Mouse (Mus musculus) heart, adult 2 months (tissue): ENCODE measurements around the gene Fyb. TPM values are rescaled to one million over a fixed set of nuclear protein-coding genes. Genes with fewer than 3 reads are reported as not detected.

ENCODE experiments used
- DNase-seq, 2 experiments: peaks; one replicate each; pipeline ENCODE4 v3.0.0; 2021
- H3K27ac ChIP-seq: fragments of 200-600 bp; 2 replicates; pipeline ENCODE4 v1.8.1; 2022
- H3K27me3 ChIP-seq: fragments of 200-500 bp; 2 replicates; pipeline ENCODE4 v1.6.1; 2012; ENCODE audit warnings: mild to moderate bottlenecking, low read length, inconsistent platforms, mixed read lengths; ENCODE audit not compliant: control insufficient read depth, insufficient read depth
- H3K36me3 ChIP-seq: fragments of 200-500 bp; 2 replicates; pipeline ENCODE4 v1.6.1; 2012; ENCODE audit warnings: low read length, inconsistent platforms; ENCODE audit not compliant: control insufficient read depth, insufficient read depth
- H3K4me1 ChIP-seq: fragments of 200-500 bp; 2 replicates; pipeline ENCODE4 v1.6.1; 2011; ENCODE audit warnings: low read length; ENCODE audit not compliant: control insufficient read depth, insufficient read depth
- H3K4me3 ChIP-seq: fragments of 200-600 bp; 2 replicates; pipeline ENCODE4 v1.8.1; 2022
- H3K79me2 ChIP-seq: fragments of 200-500 bp; replicated peaks from 2 replicates; pipeline ENCODE4 v1.6.1; 2012; ENCODE audit warnings: mild to moderate bottlenecking, inconsistent platforms, low read length, moderate library complexity, mixed read lengths; ENCODE audit not compliant: control insufficient read depth, insufficient read depth
- H3K9ac ChIP-seq: fragments of 200-500 bp; 2 replicates; pipeline ENCODE4 v1.6.1; 2012; ENCODE audit warnings: low read depth, mild to moderate bottlenecking, control low read depth, inconsistent platforms, low read length, mixed read lengths
- CTCF ChIP-seq: fragments of 200-600 bp; IDR thresholded peaks from 2 replicates; pipeline ENCODE4 v1.8.1; 2022; ENCODE audit warnings: antibody characterized with exemption, mild to moderate bottlenecking, moderate library complexity
- EP300 ChIP-seq: fragments of 200-500 bp; IDR thresholded peaks from 2 replicates; pipeline ENCODE4 v1.6.1; 2011; ENCODE audit warnings: low read depth, low read length, control low read depth; ENCODE audit not compliant: insufficient read depth
- POLR2A ChIP-seq: fragments of 200-500 bp; IDR thresholded peaks from 2 replicates; pipeline ENCODE4 v1.6.1; 2011; ENCODE audit warnings: mild to moderate bottlenecking, low read depth, low read length, control low read depth; ENCODE audit not compliant: insufficient read depth
- WGBS: fragments of 180-500 bp; shearing (Covaris S2); methylation state at CpG from one replicate; pipeline ENCODE4 v1.1.7; 2018; 5-methylcytosine and 5-hydroxymethylcytosine counted together
- intact Hi-C: fragments of 180-260 bp; cut with DNase I; formaldehyde crosslinking; loops from one replicate; pipeline ENCODE4 v1.15.1; 2025
- polyA plus RNA-seq: library from polyadenylated mRNA; depleted of rRNA; stranded (reverse); fragments of >200 nt; gene quantifications from 2 replicates; pipeline ENCODE4 v1.2.3, GENCODE M21; 2012
- total RNA-seq, 2 experiments: library from RNA; stranded (reverse); gene quantifications; 2 replicates each; pipeline ENCODE4 v1.2.3; 2021

Gene Fyb
- total and polyA plus RNA-seq, 3 experiments = 4.1 to 45.7 (median 25.2) TPM

DNA sequence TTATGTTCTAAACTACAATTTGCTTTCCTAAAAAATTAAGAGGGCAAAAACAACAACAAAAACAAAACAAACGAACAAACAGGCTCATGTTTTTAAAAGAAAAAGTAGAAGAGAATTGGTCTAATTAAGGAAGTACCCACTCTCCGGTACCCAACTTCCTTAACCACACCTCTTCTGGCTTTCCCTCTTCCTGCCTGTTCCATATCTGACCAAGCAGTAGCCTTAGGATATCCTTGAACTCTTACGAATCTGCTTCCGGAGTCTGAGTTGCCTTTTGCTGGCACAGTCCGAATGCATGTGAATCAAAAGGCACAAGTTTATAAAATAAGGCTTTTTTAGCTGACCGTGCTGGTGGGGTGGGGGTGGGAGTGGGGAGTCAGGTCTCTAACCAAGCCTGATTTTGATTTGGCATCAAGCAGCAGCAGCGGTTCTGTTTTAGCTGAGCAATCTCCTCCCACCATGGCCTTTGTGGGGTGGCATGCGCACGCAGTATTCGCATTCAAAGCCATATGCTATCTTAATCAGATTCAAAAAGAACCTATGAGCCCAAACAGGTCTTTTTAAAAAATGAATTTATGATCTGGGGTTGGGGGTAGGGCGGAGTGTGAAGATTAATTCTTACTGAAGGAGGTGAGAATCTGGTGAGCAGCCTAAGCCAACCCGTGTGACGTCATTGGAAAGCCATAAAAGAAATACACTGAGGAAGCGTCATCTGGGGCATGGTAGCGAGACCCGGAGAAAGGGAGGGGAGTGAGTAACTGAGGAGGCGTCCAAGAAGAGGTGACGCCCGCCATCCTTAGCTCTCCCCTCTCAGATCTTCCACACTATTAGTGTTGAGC is 3.0 kb upstream of the Fyb start:
- DNase-seq = no peak

DNA sequence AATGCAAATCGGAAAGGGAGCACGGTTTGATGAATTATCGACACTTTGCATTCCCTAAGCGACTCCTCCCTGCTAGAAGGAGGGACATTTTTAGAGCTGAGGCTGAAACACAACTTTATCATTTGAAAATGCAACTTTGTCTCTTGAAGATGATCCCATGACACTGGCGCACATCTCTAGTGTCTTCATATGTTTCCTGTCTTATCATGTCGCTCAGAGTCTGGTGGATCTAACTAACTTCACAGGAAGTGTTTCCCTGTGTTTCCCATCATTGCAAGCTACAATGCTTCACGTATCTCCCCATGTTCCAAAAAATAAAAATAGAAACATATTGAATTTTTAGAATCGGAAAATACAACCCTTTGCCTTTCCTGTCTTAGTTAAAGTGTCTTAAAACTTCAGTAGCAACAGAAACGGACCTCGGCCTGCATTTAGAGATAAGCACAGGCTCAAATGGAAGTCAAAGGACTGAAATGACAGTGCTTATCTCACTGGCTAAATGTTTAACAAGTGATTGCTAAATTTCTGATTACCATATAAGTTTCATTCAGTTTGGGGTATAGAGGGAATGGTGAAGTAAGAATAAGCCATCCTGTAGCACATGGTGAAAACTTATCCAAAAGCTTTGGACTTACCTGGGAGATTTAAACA is 2.0 kb upstream of the Fyb start:
- no peaks in the 10 kb centered on the region for H3K4me1 ChIP-seq
- H3K27me3 ChIP-seq = no peaks in the 10 kb centered on the region
- no peaks in the 10 kb centered on the region for H3K36me3 ChIP-seq
- WGBS = 42% methylated on average over 10 of the region's 10 CpGs
- intact Hi-C loops = no loop called here
- no peak for TF ChIP-seq CTCF
- no peak for TF ChIP-seq POLR2A
- TF ChIP-seq EP300 = no peak
- H3K9ac ChIP-seq = no peak overlapping the region
- no peak overlapping the region for H3K4me3 ChIP-seq
- no peaks in the 10 kb centered on the region for H3K79me2 ChIP-seq
- DNase-seq = no peak
- H3K27ac ChIP-seq = no peak overlapping the region

More for the DNA sequence above, 3.0 kb upstream of the Fyb start:
- H3K79me2 ChIP-seq = no peaks in the 10 kb centered on the region
- no peak overlapping the region for H3K4me3 ChIP-seq
- no peaks in the 10 kb centered on the region for H3K36me3 ChIP-seq
- no peak overlapping the region for H3K27ac ChIP-seq
- no peak overlapping the region for H3K9ac ChIP-seq
- no peak for TF ChIP-seq POLR2A
- no peak for TF ChIP-seq EP300
- no peak for TF ChIP-seq CTCF
- H3K27me3 ChIP-seq = no peaks in the 10 kb centered on the region
- intact Hi-C loops = no loop called here
- no peaks in the 10 kb centered on the region for H3K4me1 ChIP-seq
- 69% methylated on average over 19 of the region's 19 CpGs for WGBS

DNA sequence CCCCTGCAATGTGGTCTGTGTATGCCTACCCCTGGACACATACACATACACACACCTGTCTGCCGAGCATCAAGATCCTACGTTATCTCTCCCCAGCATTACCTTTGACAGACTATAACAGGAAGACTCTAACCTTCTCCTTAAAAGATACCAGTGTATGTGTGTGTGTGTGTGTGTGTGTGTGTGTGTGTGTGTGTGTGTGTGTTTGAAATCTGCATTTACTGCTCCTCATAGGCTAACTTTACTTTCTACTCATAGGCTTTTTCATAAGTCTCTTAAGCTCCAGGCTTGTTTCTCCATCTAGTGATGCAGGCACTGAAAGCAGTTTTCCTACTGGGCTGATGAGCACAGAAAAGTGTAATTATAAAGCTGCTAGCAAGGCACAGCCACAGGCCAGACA is 2.1 kb downstream of the Fyb start:
- Histone ChIP-seq H3K79me2 (no peaks in the 10 kb centered on the region), H3K27ac (no peak overlapping the region), H3K4me3 (no peak overlapping the region), H3K9ac (no peak overlapping the region), H3K36me3 (no peaks in the 10 kb centered on the region), H3K27me3 (no peaks in the 10 kb centered on the region), H3K4me1 (no peaks in the 10 kb centered on the region)
- no peak for DNase-seq
- no peak for TF ChIP-seq EP300
- no peak for TF ChIP-seq CTCF
- no peak for TF ChIP-seq POLR2A
- WGBS = 90% methylated on average over 2 of the region's 2 CpGs
- intact Hi-C loops = no loop called here

DNA sequence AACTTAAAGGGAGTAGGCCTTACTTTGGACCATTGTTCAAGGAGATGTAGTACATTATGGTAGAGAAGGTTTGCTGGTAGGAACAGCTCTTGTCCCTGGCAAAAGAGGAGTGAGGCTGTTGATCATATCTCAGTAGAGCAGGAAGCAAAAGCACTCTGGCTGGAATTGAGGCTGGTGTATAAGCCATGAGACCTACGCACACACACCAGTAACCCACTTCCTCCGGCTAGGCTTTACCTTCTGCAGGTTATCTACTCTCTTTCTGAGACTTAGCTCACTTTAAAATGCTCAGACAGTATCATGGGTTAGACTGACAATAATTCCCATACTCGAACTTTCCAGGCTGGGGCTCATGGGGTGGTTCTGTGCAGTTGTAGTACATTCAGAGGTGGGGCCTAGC is 2.7 kb downstream of the Fyb start:
- no peaks in the 10 kb centered on the region for H3K4me1 ChIP-seq
- intact Hi-C loops = no loop called here
- H3K27me3 ChIP-seq = no peaks in the 10 kb centered on the region
- H3K79me2 ChIP-seq = no peaks in the 10 kb centered on the region
- no peak overlapping the region for H3K27ac ChIP-seq
- TF ChIP-seq CTCF (no peak), EP300 (no peak), POLR2A (no peak)
- H3K36me3 ChIP-seq = no peaks in the 10 kb centered on the region
- H3K4me3 ChIP-seq = no peak overlapping the region
- no peak for DNase-seq
- no peak overlapping the region for H3K9ac ChIP-seq
- 85% methylated on average over 3 of the region's 3 CpGs for WGBS

DNA sequence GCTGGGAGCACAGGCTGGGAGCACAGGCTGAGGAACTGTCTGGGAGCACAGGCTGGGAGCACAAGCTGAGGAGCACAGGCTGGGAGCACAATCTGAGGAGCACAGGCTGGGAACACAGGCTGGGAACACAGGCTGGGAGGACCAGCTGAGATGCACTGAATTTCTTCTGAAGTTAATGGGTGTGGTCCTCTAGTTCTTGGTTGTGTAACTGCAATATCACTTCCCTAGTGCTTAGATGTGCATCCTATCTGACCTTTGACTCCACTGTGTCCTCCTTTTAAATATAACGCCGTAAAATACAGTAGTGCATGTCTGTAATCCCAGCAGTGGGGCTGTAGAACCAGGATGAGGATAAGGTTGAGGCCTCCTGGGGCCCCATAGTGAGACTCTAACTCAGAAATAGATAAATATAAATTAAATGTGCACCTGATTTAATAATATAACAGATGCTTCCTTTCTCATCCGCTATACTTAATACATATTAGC is 11.2 kb downstream of the Fyb start:
- TF ChIP-seq POLR2A (no peak), CTCF (no peak), EP300 (no peak)

DNA sequence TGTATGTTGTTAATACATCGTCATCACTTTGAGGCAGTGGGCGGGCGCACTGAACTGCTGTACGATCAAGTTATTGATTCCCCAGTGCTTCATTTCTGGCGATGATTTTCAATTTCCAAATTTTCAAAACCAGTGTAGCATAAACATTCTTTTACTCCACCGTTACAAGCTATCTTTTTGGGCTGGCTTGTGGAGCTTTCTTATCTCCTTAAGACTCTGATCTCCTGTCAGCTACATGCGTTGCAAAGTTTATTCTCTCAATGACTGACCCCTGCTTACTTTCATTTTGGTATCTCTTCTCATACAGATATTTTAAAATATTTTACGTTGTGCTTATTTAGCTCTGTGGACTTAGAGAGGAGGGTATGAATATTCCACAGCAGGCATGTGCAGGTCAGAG is 11.9 kb downstream of the Fyb start:
- no peaks in the 10 kb centered on the region for H3K36me3 ChIP-seq
- 74% methylated on average over 8 of the region's 8 CpGs for WGBS
- H3K4me1 ChIP-seq = no peaks in the 10 kb centered on the region
- no peak for DNase-seq
- no peak overlapping the region for H3K4me3 ChIP-seq
- TF ChIP-seq POLR2A (no peak), EP300 (no peak), CTCF (no peak)
- no peaks in the 10 kb centered on the region for H3K79me2 ChIP-seq
- H3K9ac ChIP-seq = no peak overlapping the region
- intact Hi-C loops = no loop called here
- no peak overlapping the region for H3K27ac ChIP-seq
- no peaks in the 10 kb centered on the region for H3K27me3 ChIP-seq

More for the DNA sequence above, 11.2 kb downstream of the Fyb start:
- no peaks in the 10 kb centered on the region for H3K79me2 ChIP-seq
- no peaks in the 10 kb centered on the region for H3K27me3 ChIP-seq
- H3K36me3 ChIP-seq = no peaks in the 10 kb centered on the region
- no peak for DNase-seq
- 72% methylated on average over 3 of the region's 3 CpGs for WGBS
- H3K9ac ChIP-seq = no peak overlapping the region
- H3K27ac ChIP-seq = no peak overlapping the region
- no peaks in the 10 kb centered on the region for H3K4me1 ChIP-seq
- no peak overlapping the region for H3K4me3 ChIP-seq
- intact Hi-C loops = no loop called here
